Mouse (Mus musculus) forebrain, embryonic 16.5 days (tissue): Measurements from ENCODE around the gene Gm10100. TPM values are rescaled to one million over a fixed set of nuclear protein-coding genes. Genes with fewer than 3 reads are reported as not detected.

ENCODE experiments used
- polyA plus RNA-seq: library from polyadenylated mRNA; unstranded; fragments of >200 nt; fragmentation: Nextera tagmentation; extraction: Ambion mirVana; gene quantifications from 2 replicates; pipeline ENCODE4 v1.2.1, GENCODE M21; 2015

Gm10100 gene
- polyA plus RNA-seq, 1 experiment from 2014 or later, result not detected

Other genes with a start within 250 kb of the Gm10100 start
- 41.6 and 42.8 TPM in 2 replicates for gene Fam207a, start 210.7 kb upstream of the Gm10100 start, polyA plus RNA-seq
- 0.80 and 0.85 TPM in 2 replicates for gene Itgb2, start 196.2 kb upstream of the Gm10100 start, polyA plus RNA-seq
- gene Pttg1ip, start 144.8 kb upstream of the Gm10100 start, polyA plus RNA-seq, result 73.3 and 80.5 TPM in 2 replicates
- gene Sumo3, start 120.4 kb upstream of the Gm10100 start, polyA plus RNA-seq, result 335 and 349 TPM in 2 replicates
- 1.2 and 8.4 TPM in 2 replicates for gene Gm49325, start 120.3 kb upstream of the Gm10100 start, polyA plus RNA-seq
- gene Ube2g2, start 104.2 kb upstream of the Gm10100 start, polyA plus RNA-seq, result 107 and 114 TPM in 2 replicates
- 0.30 and 0.39 TPM in 2 replicates for gene Tspear, start 39.9 kb upstream of the Gm10100 start, polyA plus RNA-seq
- gene Gm19402, start 35.7 kb upstream of the Gm10100 start, polyA plus RNA-seq, result not detected in 2 replicates
- gene Gm9508, start 29.3 kb upstream of the Gm10100 start, polyA plus RNA-seq, result not detected in 2 replicates
- not detected in 2 replicates for gene Gm10272, start 19.9 kb upstream of the Gm10100 start, polyA plus RNA-seq
- not detected in 2 replicates for gene Gm10024, start 15.0 kb upstream of the Gm10100 start, polyA plus RNA-seq
- not detected in 2 replicates for gene Gm10142, start 10.7 kb upstream of the Gm10100 start, polyA plus RNA-seq
- not detected in 2 replicates for gene Krtap12-1, start 5.9 kb upstream of the Gm10100 start, polyA plus RNA-seq
- not detected in 2 replicates for gene Gm18596, start 16.2 kb downstream of the Gm10100 start, polyA plus RNA-seq
- gene Gm9736, start 24.9 kb downstream of the Gm10100 start, polyA plus RNA-seq, result not detected in 2 replicates
- not detected in 2 replicates for gene Gm3233, start 33.2 kb downstream of the Gm10100 start, polyA plus RNA-seq
- gene Gm3238, start 44.8 kb downstream of the Gm10100 start, polyA plus RNA-seq, result not detected in 2 replicates
- gene Gm7138, start 50.5 kb downstream of the Gm10100 start, polyA plus RNA-seq, result not detected in 2 replicates
- not detected in 2 replicates for gene Gm3250, start 56.1 kb downstream of the Gm10100 start, polyA plus RNA-seq
- gene Gm7137, start 61.7 kb downstream of the Gm10100 start, polyA plus RNA-seq, result not detected in 2 replicates
- not detected in 2 replicates for gene Gm9639, start 68.6 kb downstream of the Gm10100 start, polyA plus RNA-seq
- not detected in 2 replicates for gene Gm19668, start 72.6 kb downstream of the Gm10100 start, polyA plus RNA-seq
- not detected in 2 replicates for gene Gm9507, start 85.4 kb downstream of the Gm10100 start, polyA plus RNA-seq
- not detected in 2 replicates for gene Gm2696, start 88.2 kb downstream of the Gm10100 start, polyA plus RNA-seq
- not detected in 2 replicates for gene Krtap10-4, start 100.6 kb downstream of the Gm10100 start, polyA plus RNA-seq
- not detected in 2 replicates for gene Krtap10-10, start 109.5 kb downstream of the Gm10100 start, polyA plus RNA-seq
- gene Gm36176, start 120.3 kb downstream of the Gm10100 start, polyA plus RNA-seq, result not detected in 2 replicates
- gene Gm10318, start 126.4 kb downstream of the Gm10100 start, polyA plus RNA-seq, result not detected in 2 replicates
- gene Gm3285, start 135.5 kb downstream of the Gm10100 start, polyA plus RNA-seq, result not detected in 2 replicates
- 10.9 and 15.7 TPM in 2 replicates for gene Lrrc3, start 176.1 kb downstream of the Gm10100 start, polyA plus RNA-seq
- gene Trpm2, start 244.1 kb downstream of the Gm10100 start, polyA plus RNA-seq, result 3.0 and 5.0 TPM in 2 replicates